Mouse (Mus musculus): ENCODE measurements around the gene Pdha2.

Gene Pdha2

DNA sequence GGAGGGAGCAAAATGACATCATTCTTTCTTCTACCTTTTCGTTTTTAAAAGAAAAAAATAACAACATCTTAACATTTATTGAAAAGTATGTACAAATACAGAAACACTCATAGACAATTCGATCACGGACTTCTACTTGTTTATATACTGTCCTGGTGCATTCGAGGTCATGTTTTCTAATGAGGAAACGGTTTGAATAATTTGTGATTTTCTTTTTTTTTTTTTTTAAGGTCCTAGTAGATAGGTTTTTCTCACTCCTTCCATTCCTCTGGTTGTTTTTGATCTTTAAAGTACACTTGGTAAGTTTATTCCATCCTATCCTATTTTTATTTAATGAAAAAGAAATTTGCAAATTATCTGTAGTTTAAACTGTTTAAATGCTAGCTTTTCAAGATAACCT lies at the start of gene Pdha2:
TSS of gene Pdha2 (minus strand) at position 101 of the 400 bp plus-strand sequence.
- DNase-seq (ENCODE audit: low spot score): no peak

DNA sequence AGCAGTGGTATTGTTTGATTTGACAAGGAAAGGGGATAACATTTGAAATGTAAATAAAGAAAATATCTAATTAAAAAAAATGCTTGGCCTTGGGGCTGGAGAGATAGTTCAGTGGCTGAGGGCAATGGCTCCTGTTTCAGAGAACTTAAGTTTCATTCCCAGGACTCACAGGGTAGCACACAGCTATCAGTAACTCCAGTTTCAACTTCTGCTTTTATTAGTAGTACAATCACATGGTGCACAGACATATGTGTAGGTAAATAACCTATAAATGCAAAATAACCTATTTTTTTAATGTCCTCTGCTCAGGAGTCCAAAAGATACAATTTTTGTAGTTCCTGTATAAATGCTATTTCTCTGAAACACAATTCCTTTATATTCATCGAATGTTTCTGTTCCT lies 48.4 kb upstream of the Pdha2 start:
- DNase-seq (ENCODE audit: low spot score): no peak

DNA sequence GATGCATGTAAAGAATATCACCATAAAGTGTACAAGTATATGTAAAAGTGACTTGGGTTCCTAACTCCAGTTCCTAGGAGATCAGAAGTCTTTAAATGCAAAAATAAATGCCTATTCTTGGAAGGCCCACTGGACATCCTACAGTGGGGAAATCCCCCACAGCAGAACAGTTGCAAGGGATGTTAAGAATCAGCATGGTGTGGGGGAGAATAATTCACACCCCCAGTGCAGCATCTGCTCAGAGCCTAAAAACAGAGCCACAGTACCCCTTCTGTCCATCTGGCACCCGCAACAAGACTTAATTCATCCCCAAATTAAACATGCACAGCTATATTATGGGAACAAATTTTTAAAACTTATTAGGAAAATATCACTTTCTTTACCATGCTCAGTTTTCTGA lies 39.3 kb upstream of the Pdha2 start:
- DNase-seq (ENCODE audit: low spot score): no peak

DNA sequence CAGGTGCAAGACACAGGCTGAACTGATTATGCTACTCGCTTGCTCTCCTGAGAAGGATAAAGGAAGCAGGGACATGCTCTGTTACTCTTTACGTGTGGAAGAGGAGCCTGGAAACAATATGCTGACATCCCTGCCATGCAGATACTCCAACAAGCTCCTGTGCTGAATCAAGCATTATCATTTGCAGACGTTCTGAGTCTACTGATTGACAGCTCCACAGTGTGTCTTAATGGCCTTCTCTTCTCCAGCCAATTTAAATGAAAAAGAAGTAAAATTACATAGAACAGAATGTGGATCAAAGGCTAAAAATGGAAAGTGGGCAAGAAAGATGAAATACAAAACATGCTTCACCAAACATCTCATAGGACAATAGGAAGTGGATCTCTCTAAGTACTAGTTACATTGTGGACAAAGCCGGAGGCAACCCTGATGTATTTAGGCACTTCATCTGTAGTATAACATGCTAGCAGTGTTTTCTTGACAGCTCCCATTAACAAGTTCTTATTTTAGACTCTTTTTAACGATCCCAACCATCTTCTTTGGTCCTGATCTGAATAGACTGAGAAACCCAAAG lies 32.7 kb upstream of the Pdha2 start:
- DNase-seq (ENCODE audit: low spot score): no peak

DNA sequence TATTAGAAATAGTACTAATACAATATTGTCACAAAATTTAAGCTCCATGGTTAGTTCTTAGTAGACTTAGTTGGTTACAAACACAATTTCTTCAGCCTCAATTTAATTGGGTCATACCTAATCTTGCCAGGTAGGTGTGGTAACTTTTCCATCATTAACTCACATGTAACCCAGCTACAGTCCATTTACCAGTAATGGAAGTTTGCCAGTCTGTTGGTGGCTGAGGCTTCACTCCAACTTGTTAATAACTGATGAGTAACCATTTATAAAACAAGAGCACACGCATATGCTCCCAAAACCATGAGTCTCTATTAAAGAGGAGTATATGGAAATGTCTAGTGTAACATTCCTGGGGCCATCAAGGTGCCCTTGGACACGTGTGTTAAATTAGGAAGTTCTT lies 25.9 kb upstream of the Pdha2 start:
- no peak for DNase-seq (ENCODE audit: low spot score)

DNA sequence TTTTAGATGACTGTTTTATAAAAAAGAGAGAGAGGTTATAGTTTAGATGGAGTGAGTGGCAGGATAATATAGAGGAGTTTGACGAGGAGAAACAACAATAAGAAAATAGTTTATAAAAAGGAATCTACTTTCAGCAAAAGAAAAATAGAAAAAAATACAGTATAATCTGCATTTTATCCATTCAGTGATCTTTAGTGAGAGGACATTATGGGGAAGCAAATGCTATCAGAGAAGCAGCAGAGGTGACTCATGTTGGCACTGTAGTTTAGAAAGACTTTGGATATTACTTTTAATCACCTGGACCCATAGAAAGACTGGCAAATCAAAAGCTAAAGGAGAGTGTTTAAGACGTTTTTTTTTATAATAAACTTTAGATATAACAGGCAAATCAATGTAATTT lies 17.0 kb upstream of the Pdha2 start:
- DNase-seq (ENCODE audit: low spot score): no peak

DNA sequence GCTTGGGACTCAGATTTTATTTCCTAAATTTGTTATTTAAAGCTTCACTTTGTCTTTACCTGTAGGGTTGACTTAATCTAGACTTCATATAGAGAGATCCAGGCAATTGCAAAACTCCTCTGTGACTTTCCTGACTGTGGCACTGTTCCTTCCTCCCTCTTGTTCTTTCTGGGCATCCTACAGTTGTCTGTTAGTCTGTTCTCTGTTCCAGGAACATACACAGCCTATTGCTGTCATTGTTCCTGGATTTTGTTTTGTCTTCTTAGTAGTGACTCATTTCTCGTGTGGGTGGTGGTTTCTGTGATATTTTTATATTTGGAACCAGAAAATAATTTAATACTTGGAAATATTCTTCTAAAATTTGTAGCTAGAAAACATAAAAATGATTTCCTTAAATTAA lies 10.2 kb upstream of the Pdha2 start:
- no peak for DNase-seq (ENCODE audit: low spot score)

DNA sequence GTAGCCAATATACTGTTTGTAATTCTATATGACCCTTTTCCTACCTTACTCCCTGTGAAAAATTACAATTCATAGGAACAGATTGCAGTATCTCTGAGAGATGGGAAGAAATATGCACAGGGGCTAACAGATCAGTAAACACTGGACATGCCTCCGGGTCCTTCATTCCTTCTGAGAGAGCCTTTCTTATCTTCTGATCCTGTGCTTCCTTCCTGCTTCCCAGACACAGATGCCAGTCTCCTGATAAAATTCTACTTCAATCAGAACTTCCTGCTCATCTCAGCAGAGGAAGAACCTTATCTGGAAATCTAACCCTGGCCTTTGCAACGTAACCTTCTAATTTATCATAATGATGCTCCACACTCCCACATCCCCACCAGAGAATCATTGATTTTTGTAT lies 6.4 kb upstream of the Pdha2 start:
- no peak for DNase-seq (ENCODE audit: low spot score)

DNA sequence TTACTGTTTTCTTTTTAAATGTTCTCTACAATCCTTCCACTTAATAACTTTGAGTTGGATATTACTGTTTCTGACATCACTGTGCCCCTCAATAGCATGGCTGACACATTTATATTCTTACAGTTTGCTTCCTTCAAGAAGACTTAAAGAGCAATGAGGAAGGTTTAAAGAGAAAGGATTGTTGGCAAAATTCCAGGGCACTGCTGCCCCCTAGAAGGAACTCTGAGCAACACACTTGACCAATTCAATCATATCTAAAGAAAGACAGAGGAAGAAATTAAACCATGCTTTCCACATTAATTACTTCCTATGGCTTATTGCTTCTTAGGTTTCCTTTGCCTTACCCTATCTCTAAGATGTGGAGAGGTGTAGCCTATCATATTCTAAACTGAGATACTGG lies 4.8 kb upstream of the Pdha2 start:
- DNase-seq (ENCODE audit: low spot score): no peak

DNA sequence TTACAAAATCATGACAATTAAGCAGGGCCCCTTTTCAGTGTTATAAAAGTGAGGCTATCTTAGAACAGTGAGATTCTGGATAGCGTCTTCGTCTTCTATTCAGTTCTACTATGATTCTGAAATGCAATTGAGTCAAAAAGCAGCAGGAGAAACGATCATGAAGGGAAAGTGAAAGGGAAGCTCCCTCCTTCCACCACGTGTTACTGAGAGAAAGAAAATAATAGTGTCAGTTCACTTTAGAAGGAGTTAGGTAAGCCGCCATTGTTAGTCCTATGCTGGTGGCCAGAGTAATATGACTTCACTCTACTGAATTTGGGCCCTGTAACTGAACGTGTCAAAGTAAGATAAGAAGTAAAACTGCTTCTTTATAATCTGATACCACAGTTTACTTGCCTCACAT lies 4.1 kb upstream of the Pdha2 start:
- DNase-seq (ENCODE audit: low spot score): no peak

DNA sequence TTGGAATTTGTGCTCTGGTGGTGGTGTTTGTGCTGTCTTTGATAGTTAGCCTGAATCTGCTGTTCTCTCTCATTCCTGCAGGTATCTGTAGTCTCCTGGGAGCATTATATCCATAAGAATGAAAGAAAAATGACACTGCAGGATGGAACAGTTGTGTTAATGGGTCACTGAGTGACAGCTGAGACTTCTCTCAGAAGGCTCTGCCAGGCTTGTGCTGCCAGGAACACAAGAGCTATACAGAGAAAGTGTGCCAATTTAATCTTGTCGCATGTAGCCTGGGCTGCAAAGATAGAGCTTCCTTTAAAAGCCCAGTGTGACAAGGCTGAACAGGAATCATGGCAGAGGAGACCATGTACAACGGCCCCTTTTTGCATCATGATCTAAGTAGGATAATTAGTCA lies 2.6 kb upstream of the Pdha2 start:
- DNase-seq (ENCODE audit: low spot score): no peak

DNA sequence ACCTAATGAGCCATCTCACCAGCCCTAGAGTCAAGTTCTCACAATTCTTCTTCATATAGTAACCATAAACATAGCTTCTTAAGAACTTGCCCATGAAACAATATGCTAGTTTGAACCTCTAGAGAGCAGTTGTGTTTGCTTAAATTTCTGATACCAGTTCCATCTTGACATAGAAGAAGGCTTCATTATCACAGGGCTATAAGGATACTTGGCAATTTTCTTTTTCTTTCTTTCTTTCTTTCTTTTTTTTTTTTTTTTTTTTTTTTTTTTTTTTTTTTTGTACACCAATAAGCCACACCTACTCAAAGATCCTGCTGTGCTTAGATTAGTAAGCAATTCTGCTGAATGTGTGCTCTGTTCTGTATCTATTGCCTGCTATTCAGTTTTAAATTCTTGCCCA lies 2.0 kb upstream of the Pdha2 start:
- DNase-seq (ENCODE audit: low spot score): no peak

DNA sequence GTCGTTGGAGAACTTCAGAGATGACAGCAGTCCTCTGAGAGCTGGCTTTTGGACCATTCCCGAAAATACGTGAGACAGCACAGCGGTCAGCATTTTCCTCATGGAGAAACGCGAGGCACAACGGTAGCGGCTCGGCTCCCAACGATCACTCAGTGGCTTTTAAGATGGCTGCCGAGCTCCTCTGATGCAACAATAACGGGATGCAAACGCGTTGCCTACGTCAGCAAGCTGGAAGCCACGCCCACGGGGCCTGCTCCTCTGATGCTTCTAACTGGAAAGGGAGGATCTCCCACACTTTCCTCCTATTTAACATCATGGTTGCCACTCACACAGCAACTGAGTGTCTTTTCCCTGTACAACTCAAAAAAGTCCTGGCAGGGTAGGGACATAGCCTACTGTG lies 511 bp downstream of the Pdha2 start:
- no peak for DNase-seq (ENCODE audit: low spot score)

DNA sequence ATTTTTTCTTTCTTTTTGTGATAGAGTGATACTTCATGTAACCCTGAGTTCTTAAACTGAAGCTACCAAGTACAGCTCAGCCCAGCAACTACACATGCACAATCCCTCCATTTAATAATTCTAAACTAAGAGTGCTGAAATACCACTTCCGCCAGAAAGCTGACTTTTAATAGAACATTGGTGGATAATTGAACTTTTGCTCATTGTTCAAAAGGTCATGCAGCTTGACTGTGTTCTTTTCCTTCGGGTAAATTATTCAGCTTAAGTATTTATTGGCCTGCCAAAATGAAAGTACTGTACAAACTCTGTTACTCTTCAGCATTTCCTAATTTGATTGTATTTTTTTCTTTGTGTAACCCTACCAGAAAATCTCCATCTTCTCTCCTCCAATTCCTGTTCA lies 10.4 kb downstream of the Pdha2 start:
- DNase-seq (ENCODE audit: low spot score): no peak

DNA sequence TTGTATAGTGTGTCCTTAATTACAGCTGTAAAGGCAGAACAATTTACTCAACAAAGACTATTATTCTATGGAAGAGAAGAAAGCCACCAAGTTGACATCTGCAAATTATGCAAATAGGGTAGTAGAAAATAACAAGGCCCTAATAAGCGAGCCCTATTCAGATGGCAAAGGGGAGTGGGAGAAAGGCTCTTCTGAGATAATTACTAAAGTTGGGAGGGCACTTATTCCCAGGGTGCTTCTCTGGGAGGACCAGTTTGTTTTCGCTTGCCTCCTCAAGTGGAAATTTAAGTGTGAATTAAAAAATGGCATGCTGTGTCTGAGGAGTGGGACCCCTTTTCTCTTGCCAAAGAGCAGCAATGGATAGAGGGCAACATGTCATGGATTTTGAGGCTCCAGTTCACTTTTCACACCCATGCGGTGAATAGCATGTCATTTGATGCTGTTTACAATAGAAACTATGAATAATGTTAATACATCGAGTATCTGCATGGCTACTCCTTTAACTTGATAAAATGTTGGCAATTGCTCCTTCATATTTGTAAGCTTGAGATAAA lies 14.8 kb downstream of the Pdha2 start:
- no peak for DNase-seq (ENCODE audit: low spot score)

DNA sequence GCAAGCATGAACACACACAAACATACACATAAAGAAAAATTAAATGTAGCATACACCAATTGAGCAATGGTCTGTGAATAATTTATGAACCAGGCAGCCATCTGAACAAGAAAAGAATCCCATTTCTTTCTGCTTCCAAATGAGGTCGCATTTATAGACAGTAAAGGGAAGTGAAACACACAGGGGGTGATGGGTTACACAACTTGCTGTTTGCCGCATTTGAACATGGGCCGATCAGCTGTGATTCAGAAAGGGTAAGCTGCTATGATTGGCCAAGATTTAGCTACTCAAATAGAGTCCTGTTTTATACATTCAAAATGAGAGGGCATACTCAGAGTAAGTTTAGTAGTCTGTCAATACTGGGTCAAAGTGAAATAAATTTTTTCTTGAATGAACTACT lies 20.5 kb downstream of the Pdha2 start:
- no peak for DNase-seq (ENCODE audit: low spot score)

DNA sequence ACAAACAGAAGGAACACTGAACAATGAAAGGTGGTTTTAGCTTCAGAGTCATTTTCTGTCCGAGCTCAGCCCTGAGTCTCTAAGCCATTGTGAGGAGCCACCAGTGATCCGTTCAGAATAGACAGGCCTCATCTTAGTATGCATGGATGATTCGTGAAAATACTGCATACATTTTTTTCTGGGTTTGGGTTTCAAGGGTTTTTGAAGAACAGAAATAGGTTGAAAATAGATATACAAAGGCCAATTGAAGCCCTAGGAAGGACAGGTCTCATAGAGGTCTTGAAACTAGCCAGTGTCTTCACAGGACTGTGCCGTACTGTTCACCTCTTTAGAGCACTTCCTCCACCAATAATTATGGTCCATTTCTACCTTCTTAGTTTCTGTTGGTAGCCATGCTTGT lies 21.7 kb downstream of the Pdha2 start:
- no peak for DNase-seq (ENCODE audit: low spot score)

DNA sequence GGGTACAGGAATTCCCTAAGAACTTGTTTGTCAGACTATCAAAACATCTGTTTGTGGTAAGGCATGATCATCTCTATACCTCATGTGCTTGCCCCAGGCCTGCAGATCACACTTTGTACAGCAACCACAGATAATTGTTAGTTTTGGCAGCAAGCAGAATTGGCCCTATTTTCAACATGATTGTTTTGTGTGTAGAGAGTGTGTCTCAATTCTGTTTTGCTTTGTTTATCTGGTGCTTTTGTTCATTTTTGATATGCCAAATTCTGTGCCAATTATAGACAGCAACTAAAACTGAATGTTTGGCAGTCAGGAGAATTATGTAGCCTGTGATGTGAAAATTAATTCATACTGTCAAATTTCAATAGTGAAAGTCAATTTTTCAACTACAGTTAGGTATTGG lies 51.2 kb downstream of the Pdha2 start:
- no peak for DNase-seq (ENCODE audit: low spot score)

Measured in adipocyte (in vitro differentiated cells).